In genomic region chr3:55292783-55293430, GRCm38 (mm10) we compare ENCODE assay signal across 20 mouse cellular contexts. TPM values are rescaled to one million over a fixed set of nuclear protein-coding genes. Genes with fewer than 3 reads are reported as not detected.
A peak's percentile ranks its signal among the peaks of the same experiment; 100 is the strongest.
DNase-seq lines count a peak whose midpoint lies in the region; ATAC-seq and TF ChIP-seq lines count a peak whose summit lies in the region.
"Had no signal": no experiment of that assay in that cellular context is flagged by ENCODE, and none has a peak within 500 bp of the region (broad histone marks: within the 10 kb centered on the region; RNA-seq: fewer than 3 reads in every experiment).

No protein-coding gene starts in this region.

- peak overlapping the region; percentile 14; the same call in 1 of the 2 replicates for H3K27ac ChIP-seq in forebrain, embryonic 12.5 days
- no peak overlapping the region; the same call in 1 of the 2 replicates for H3K27ac ChIP-seq in forebrain, embryonic 13.5 days
- peak overlapping the region; percentile 73 for H3K27ac ChIP-seq in layer of hippocampus, adult 2 months
- no peak overlapping the region for H3K27ac ChIP-seq in neural tube, embryonic 12.5 days
- no peak overlapping the region for H3K27ac ChIP-seq in cerebellum, adult 2 months (ENCODE audit: insufficient read depth, low read length)
- H3K27ac ChIP-seq: embryonic facial prominence, embryonic 13.5 days; heart, embryonic 13.5 days; intestine, embryonic 15.5 days; stomach, embryonic 15.5 days had no signal

- no peak overlapping the region for H3K4me3 ChIP-seq in forebrain, embryonic 12.5 days (replicated peaks)
- H3K4me3 ChIP-seq in forebrain, embryonic 13.5 days, result no peak overlapping the region
- H3K4me3 ChIP-seq in layer of hippocampus, adult 2 months, result no peak overlapping the region
- no peak overlapping the region for H3K4me3 ChIP-seq in neural tube, embryonic 12.5 days
- no peak overlapping the region for H3K4me3 ChIP-seq in cerebellum, adult 2 months (replicated peaks; ENCODE audit: insufficient read depth, low read depth, low read length)
- H3K4me3 ChIP-seq: embryonic facial prominence, embryonic 13.5 days; heart, embryonic 13.5 days; intestine, embryonic 15.5 days; limb, embryonic 15.5 days; myocyte; stomach, embryonic 15.5 days had no signal

- H3K9ac ChIP-seq in forebrain, embryonic 12.5 days, result no peak overlapping the region
- no peak overlapping the region for H3K9ac ChIP-seq in forebrain, embryonic 13.5 days
- H3K9ac ChIP-seq in neural tube, embryonic 12.5 days, result no peak overlapping the region
- H3K9ac ChIP-seq: embryonic facial prominence, embryonic 13.5 days; heart, embryonic 13.5 days; intestine, embryonic 15.5 days; limb, embryonic 15.5 days; stomach, embryonic 15.5 days had no signal

- TF ChIP-seq POLR2A in cerebellum, adult 2 months (IDR thresholded peaks at IDR 0.05; ENCODE audit: borderline replicate concordance, insufficient read depth, low read length), result no peak

- no peaks in the 10 kb centered on the region for H3K36me3 ChIP-seq in forebrain, embryonic 12.5 days (replicated peaks)
- H3K36me3 ChIP-seq in forebrain, embryonic 13.5 days (ENCODE audit: poor library complexity, severe bottlenecking), result no peaks in the 10 kb centered on the region
- no peaks in the 10 kb centered on the region for H3K36me3 ChIP-seq in neural tube, embryonic 12.5 days
- H3K36me3 ChIP-seq: embryonic facial prominence, embryonic 13.5 days; heart, embryonic 13.5 days; intestine, embryonic 15.5 days; limb, embryonic 15.5 days; stomach, embryonic 15.5 days had no signal

- H3K27me3 ChIP-seq in forebrain, embryonic 12.5 days, result no peaks in the 10 kb centered on the region
- H3K27me3 ChIP-seq in forebrain, embryonic 13.5 days, result no peaks in the 10 kb centered on the region
- no peaks in the 10 kb centered on the region for H3K27me3 ChIP-seq in neural tube, embryonic 12.5 days (replicated peaks)
- no peaks in the 10 kb centered on the region for H3K27me3 ChIP-seq in cerebellum, adult 2 months (ENCODE audit: control insufficient read depth, insufficient read depth, low read length)
- H3K27me3 ChIP-seq: embryonic facial prominence, embryonic 13.5 days; heart, embryonic 13.5 days; intestine, embryonic 15.5 days; limb, embryonic 15.5 days; stomach, embryonic 15.5 days had no signal

- no peaks in the 10 kb centered on the region for H3K9me3 ChIP-seq in forebrain, embryonic 12.5 days
- H3K9me3 ChIP-seq in forebrain, embryonic 13.5 days (replicated peaks), result no peaks in the 10 kb centered on the region
- no peaks in the 10 kb centered on the region for H3K9me3 ChIP-seq in neural tube, embryonic 12.5 days
- H3K9me3 ChIP-seq: embryonic facial prominence, embryonic 13.5 days; heart, embryonic 13.5 days; intestine, embryonic 15.5 days; limb, embryonic 15.5 days; stomach, embryonic 15.5 days had no signal

- WGBS in forebrain, embryonic 12.5 days, result 80% methylated on average over 10 of the region's 10 CpGs
- 82% methylated on average over 10 of the region's 10 CpGs for whole genome bisulfite sequencing in forebrain, embryonic 13.5 days
- 74% methylated on average over 10 of the region's 10 CpGs for WGBS in neural tube, embryonic 12.5 days
- 51% methylated on average over 10 of the region's 10 CpGs for WGBS in cerebellum, adult 2 months

- H3K4me1 ChIP-seq in forebrain, embryonic 12.5 days, result peaks cover 8% of the 10 kb centered on the region
- 0 out of 2 replicates have a peak, but pooled peaks cover 4% of the 10 kb centered on the region for H3K4me1 ChIP-seq in forebrain, embryonic 13.5 days
- H3K4me1 ChIP-seq in neural tube, embryonic 12.5 days, result peaks cover 18% of the 10 kb centered on the region
- H3K4me1 ChIP-seq in cerebellum, adult 2 months (ENCODE audit: control insufficient read depth, insufficient read depth, low read length), result no peaks in the 10 kb centered on the region
- H3K4me1 ChIP-seq: embryonic facial prominence, embryonic 13.5 days; heart, embryonic 13.5 days; intestine, embryonic 15.5 days; stomach, embryonic 15.5 days had no signal

- peak; percentile 31 to 32 for DNase-seq in layer of hippocampus, adult 2 months (ENCODE audit: low spot score in 2 of 2)
- DNase-seq in layer of hippocampus, postnatal 14 days (ENCODE audit: low spot score in 2 of 2), result no peak
- DNase-seq in neural tube, embryonic 10.5 days (ENCODE audit: extremely low spot score, low spot score), result no peak
- DNase-seq in urinary bladder, adult 18-20 months (ENCODE audit: low spot score in 2 of 2), result no peak
- no peak for DNase-seq in cerebellum, adult 2 months
- DNase-seq: adrenal gland, adult 2 months; cerebellum, adult 9-11 months; heart, postnatal 36 days; lung, postnatal 10 days; right cerebral cortex, postnatal 14 days had no signal

- H3K4me2 ChIP-seq in forebrain, embryonic 12.5 days, result no peak overlapping the region
- H3K4me2 ChIP-seq in forebrain, embryonic 13.5 days, result no peak overlapping the region
- no peak overlapping the region for H3K4me2 ChIP-seq in neural tube, embryonic 12.5 days (replicated peaks)
- H3K4me2 ChIP-seq: embryonic facial prominence, embryonic 13.5 days; heart, embryonic 13.5 days; intestine, embryonic 15.5 days; limb, embryonic 15.5 days; stomach, embryonic 15.5 days had no signal

- no peak for ATAC-seq in forebrain, embryonic 12.5 days (ENCODE audit: low FRiP score)
- no peak for ATAC-seq in forebrain, embryonic 13.5 days
- ATAC-seq in neural tube, embryonic 12.5 days (ENCODE audit: low FRiP score, low read depth), result peak; percentile 41; the same call in 1 of the 2 replicates
- ATAC-seq: intestine, embryonic 15.5 days had no signal

- no peak for TF ChIP-seq CTCF in layer of hippocampus, adult 2 months (conservative IDR thresholded peaks at IDR 0.05)
- TF ChIP-seq CTCF in cerebellum, adult 2 months (IDR thresholded peaks at IDR 0.05; ENCODE audit: borderline replicate concordance, insufficient read depth, low read depth, low read length), result no peak

RNA-seq across cellular contexts. Expression of gene Dclk1, which starts 50.7 kb away (rescaled TPM):
- 148 and 156 TPM in 2 replicates for polyA plus RNA-seq in forebrain, embryonic 12.5 days (2016; fragmentation: Nextera tagmentation; extraction: Ambion mirVana)
- polyA plus RNA-seq in forebrain, embryonic 13.5 days (2015; fragmentation: Nextera tagmentation; extraction: Ambion mirVana), result 173 and 201 TPM in 2 replicates
- 100 to 1,000 TPM; 569 to 585 TPM for total RNA-seq in layer of hippocampus, adult 2 months (2021)
- total RNA-seq in layer of hippocampus, postnatal 14 days (2021), result 100 to 1,000 TPM; 580 to 665 TPM
- polyA plus RNA-seq in neural tube, embryonic 12.5 days (2016; fragmentation: Nextera tagmentation; extraction: Ambion mirVana), result 171 and 184 TPM in 2 replicates
- polyA plus RNA-seq in cerebellum, adult 2 months (2012; rRNA removed), result 125 and 145 TPM in 2 replicates
- total RNA-seq: megakaryocyte, adult 5-6 weeks had no signal

Comparison
In these comparisons a context has a peak if more than half of its experiments do, and no peak if none do; other contexts are left out.
1. H3K27ac ChIP-seq: peak in forebrain, embryonic 12.5 days (single experiment) and layer of hippocampus, adult 2 months (single experiment); none in forebrain, embryonic 13.5 days (single experiment), neural tube, embryonic 12.5 days (single experiment) and cerebellum, adult 2 months (single experiment).
2. DNase-seq: peak in layer of hippocampus, adult 2 months (2 of 2); none in layer of hippocampus, postnatal 14 days (0 of 2), neural tube, embryonic 10.5 days (single experiment), urinary bladder, adult 18-20 months (0 of 2) and cerebellum, adult 2 months (0 of 2).